Mouse (Mus musculus) cerebellum, postnatal 25 days (tissue): Measurements from ENCODE around the gene Mob1a.
"Not testable (repeated sequence)": the region's sequence is repeated elsewhere in the genome, so short reads cannot be mapped to it uniquely, and the experiment has no call there.

Source experiments
- DNase-seq, 2 experiments: peaks; one replicate each; pipeline ENCODE4 v3.0.0; 2021; ENCODE audit warnings: mixed read lengths in 2 of 2

Mob1a gene

DNA sequence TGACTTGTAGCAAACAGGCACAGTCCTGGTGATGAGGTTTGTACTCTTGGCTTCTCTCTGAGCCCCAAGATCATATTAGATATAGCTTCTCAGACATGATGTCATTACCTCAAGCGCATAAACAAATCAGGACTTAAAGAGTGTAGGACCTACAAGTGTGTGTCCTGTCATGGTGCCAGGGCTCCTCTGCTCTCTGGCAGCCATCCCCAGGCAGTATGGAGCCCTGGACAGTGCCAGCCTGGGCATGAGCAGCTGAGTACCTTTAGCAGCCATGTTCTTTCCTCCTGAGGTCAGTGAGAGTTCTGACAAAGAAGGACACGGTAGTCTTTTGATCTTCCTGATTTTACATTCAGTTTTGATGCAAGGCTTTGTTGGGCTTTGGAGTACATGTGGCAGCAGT, 17.1 kb downstream of the Mob1a start:
- DNase-seq, result peak; percentile 40 to 68

DNA sequence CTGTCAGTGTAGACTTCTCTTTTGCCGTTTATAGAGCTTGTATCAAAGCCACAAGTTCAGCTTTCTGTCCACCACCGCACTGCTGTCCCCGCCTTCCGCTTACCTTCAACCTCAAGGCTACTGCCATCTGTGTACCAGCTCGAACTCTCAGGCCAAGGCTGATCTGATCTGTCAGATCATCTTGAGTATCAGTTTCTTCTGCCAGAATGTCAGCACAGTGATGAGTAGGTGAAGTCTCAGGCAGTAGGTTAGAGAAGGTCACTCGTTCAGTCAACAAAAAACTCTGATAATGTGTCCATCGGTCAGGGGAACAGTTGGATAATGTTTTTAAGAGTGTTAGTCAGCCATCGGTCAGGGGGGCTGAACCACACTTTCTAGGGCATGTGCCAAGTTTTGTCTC, 19.5 kb downstream of the Mob1a start:
- not testable (repeated sequence) for DNase-seq

DNA sequence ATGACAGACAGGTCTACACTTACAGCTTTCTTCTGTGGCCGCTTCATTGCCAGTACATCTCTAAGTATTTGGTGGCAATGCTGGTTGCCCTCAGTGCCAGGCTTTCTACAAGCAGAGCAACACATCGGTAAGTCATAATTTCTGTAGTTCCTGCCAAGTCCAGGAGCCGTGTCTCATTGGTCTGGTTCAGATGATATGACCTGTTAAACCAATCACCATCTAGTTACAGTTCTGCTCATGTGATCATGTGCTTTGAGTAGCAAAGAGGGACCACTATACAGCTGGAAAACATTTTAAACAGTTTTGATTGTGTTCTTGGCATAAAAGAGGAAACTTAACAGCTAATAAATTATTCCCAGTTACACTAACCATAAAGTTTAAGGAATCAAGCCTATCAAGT, 22.1 kb downstream of the Mob1a start:
- DNase-seq, result no peak

GRCm38 (mm10) chr6:83348873-83349272, 23.1 kb downstream of the Mob1a start, which contains the start of gene Bola3:
Gene Bola3, plus strand, starts transcription at chr6:83349147.
- no peak for DNase-seq

DNA sequence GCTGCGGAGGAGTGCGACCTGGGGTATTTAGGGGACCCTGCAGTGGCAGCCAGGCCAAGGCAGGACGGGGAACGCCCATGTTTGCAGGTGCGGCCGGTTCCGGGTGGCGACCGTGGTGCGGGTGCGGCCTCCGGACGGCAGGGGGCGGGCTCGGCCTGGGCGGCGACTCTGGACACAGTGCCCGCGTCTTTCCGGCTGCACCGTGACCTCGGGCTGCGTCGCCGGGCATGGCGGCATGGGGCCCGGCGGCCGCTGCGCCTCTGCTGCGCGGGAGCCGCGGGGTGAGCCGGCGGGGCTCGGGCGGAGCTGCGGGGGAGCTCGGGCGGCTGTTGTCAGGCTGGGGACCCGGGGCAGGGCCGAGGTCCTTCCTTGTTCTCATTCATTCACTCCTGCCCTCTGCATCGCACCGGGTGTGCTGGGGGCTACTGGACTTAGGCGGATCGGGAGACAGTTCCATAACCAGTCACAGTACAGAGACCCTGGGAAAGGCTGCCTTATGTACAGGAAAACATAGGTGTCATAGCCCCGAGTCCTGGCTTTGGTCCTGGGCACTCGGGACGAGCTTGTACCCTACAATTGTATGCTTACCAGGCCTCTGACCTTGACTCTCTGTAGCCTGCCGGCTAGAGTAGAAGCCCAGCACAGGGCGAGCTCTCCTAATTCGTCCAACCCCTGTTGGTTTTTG, 23.6 kb downstream of the Mob1a start:
- DNase-seq, result peak; percentile 97 to 99

DNA sequence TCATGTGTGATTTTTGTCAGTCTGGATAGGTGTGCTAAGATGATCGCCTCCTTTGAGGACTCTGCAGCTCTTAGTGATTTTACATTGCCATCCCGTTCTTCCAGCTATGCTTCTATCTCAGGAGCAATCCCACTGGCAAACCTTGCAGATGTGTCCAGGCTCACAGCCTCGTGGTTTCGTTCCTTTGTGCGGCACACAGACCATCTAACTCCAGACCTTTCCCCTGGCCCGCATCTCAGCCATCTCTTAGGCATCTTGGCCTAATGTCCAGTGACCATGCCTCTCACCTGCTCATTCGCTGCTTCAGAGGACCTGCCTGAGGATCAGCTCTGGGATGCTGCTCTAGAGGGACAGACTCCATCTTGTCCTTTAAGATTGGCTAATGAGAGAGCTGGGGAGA, 24.4 kb downstream of the Mob1a start:
- peak in 1 of 2 experiments; percentile 15 for DNase-seq

GRCm38 (mm10) chr6:83350851-83351405, 25.1 kb downstream of the Mob1a start:
- DNase-seq, result peak in 1 of 2 experiments; percentile 9

DNA sequence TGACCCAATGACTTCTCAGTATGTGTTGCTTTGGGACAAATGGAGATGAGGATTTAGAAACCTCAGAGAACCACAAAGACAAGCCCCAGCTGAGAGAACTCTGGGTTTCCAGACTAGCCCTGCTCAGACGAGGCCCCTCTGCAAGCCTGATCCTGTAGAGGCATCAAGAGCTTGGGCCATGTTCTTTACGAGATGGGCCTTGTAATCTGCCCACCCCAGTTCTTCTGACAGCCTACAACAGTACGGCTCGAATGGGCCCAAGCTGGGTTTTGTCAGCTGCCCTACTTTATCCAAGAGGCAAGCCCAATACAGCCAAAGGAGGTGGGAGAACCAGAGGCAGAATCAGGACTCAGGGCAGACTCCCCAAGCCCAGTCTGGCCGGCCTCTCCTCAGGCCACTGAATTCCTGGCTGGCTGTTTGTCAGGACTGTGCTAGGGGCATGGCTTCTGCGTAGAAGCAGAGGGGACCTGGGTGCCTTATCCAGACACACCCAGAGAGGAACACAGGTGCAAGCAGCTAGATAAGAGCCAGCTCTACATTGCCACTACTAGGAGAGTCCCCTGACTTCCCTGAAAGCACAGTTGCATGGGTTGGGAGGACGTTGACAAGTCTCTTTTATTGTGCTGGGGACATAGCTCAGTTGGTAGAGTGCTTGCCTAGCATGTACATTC, 25.8 kb downstream of the Mob1a start:
- DNase-seq, result peak in 1 of 2 experiments; percentile 17

GRCm38 (mm10) chr6:83352666-83353410, 27.0 kb downstream of the Mob1a start:
- DNase-seq, result peak; percentile 86 to 92

DNA sequence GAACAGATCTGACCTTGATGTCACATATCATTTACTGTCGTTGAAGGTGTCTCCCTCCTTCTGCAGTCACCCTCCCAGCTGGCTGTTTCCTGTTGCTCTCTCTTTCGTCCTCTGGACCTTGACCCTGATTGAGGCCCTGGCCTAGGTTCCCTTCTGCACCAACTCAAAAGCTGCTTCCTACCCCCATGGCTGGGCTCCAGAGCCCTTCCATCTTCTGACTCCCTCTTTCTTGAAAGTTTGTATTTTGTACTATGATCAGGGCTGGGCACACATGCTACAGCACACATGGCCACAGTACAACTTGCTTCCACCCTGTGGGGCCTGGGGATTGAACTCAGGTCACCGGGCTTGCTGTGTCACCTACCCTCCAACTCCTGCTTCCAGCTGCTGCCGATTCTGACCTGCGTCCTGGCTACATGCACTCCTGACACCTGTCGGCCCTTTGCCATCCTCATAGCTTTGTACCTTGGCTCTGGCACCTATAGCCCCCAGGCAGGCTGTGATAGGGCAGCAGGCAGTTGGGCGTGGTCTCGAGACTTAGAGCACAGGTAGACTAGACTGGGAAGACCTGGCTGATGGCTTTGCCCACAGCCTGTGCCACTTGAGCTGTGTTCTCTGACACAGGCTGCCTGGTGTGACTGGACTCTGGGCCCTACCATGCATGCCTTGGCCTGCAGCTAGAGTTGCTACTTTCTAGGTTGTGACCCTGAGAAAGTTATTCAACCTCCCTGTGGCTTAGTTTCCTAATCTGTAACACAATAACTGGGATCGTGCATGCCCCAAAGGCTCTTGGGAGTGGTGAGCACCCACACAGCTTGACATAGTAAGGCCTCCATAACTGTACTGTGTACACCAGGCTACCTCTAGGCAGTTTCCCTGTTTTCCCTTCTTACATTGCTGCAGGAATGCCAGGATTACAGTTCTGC, 29.3 kb downstream of the Mob1a start:
- no peak for DNase-seq

GRCm38 (mm10) chr6:83356569-83357138, 30.8 kb downstream of the Mob1a start:
- peak; percentile 91 to 95 for DNase-seq

DNA sequence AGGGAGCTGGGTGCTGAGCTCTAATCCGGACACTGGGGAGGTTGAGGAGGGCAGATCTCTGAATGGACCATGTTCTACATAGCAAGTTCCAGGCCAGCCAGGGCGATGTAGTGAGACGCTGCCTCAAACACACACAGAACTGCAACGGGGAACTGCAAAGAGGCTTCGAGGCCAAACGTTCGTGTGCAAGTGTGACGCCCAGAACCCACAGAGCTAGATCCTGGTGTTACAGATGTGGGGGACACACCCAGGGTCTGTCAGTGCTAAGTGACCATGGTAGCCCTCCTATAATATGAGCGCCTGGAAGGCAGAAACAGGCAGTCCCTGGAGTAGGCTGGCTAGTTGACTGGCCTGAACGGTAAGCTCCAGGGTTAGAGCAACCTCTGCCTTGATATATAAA, 31.6 kb downstream of the Mob1a start:
- no peak for DNase-seq

GRCm38 (mm10) chr6:83361523-83362248, 35.9 kb downstream of the Mob1a start:
- peak in 1 of 2 experiments; percentile 27 for DNase-seq

GRCm38 (mm10) chr6:83363075-83363474, 37.3 kb downstream of the Mob1a start:
- peak; percentile 46 to 68 for DNase-seq

DNA sequence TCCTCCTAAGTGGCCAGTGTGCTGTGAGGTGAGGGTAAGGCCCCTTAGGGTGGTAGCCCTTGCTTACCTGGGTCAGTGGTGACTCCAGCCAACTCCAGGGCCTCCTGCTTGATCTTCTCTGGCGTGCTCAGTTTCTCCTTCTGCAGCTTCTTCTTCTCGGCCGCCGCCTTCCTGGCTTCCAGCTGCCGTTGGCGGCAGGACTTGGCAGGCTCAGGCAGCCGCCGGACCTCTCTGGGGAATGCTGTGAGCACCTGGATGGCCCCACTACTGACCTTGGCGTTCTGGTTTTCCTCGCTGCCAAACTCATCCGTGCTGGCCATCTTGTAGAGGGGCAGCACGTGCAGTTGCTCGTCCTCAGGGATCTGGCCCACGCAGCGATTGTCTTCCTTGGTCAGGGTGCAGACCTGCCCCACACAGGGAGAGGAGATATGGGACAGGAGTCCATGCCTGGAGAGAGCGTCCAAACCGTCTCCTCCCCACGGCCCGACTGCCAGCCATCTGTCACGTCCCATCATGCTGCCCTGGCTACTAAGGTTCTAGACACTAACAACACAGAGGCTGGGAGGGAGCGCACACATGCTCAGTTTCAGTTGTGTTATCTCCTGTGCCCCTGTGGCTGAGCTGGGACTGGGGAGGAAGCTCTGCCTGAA, 44.6 kb downstream of the Mob1a start:
- DNase-seq, result peak; percentile 80 to 83

GRCm38 (mm10) chr6:83371350-83371749, 45.5 kb downstream of the Mob1a start:
- peak in 1 of 2 experiments; percentile 63 for DNase-seq

DNA sequence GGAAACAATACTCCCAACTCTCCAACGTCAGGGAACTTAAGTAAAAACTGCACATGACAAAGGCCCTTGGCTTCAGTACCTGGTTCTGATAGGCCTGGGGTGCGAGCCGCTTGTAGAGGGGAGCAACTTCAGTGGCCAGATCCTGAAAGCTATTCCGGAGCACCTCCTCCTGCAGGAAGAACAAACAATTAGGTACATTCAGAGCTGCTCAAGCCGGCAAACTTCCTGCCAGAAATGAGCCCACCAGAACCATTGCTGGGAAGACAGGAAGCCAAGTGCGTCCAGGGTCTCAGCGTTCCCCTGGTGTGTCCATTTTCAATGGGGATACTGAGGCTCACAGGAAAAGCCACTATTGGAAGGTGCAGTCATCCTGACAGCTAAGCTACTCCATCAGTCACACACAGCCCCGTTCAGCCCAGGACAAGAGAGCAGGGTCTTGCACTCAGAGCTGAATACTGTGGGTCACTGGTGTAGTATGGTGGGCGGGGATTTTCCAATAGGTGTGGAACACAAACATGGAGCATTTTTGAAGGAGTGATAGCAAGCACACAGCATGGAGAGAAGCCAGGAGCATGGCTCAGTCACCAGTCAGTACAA, 48.0 kb downstream of the Mob1a start:
- no peak for DNase-seq

GRCm38 (mm10) chr6:83381510-83382491, 56.0 kb downstream of the Mob1a start:
- no peak for DNase-seq

DNA sequence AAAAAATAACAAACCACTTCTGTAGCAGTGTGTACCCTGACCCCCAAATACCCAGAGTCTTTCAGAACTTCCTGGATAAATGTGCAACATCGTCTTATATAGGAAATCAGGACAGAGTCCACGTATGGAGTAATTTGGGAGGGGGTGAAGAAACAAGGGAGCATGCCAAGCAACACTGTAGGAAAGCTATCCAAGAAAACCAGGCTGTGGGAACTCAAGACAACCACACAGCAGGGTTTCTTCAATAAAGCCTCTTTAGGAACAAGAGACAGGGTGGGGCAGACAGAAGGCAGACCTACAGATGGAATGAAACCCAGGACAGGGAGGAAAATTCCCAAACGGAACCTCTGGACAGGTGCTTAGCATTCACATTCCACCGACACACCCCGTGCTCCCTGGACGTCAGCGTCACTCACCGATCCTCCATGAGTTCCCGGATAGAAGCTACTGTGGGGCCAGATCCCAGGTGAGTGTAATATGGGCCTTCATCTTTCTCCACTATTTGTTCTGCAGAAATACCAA, 59.8 kb downstream of the Mob1a start:
- DNase-seq, result no peak
